Mouse (Mus musculus) olfactory bulb, adult 2 months (tissue): Measurements from ENCODE around the gene Snrpn. TPM values are rescaled to one million over a fixed set of nuclear protein-coding genes. Genes with fewer than 3 reads are reported as not detected.

Source experiments
- H3K27ac ChIP-seq: fragments of 200-500 bp; 2 replicates; pipeline ENCODE4 v1.5.1; 2012; ENCODE audit warnings: low read depth, low read length; ENCODE audit not compliant: insufficient read depth
- H3K4me1 ChIP-seq: fragments of 200-500 bp; 2 replicates; pipeline ENCODE4 v1.6.1; 2012; ENCODE audit warnings: low read length; ENCODE audit not compliant: control insufficient read depth, insufficient read depth
- H3K4me3 ChIP-seq: fragments of 200-500 bp; 2 replicates; pipeline ENCODE4 v1.5.1; 2012; ENCODE audit warnings: mild to moderate bottlenecking, low read depth, low read length, moderate library complexity; ENCODE audit not compliant: insufficient read depth
- CTCF ChIP-seq: fragments of 200-500 bp; IDR thresholded peaks from 2 replicates; pipeline ENCODE4 v1.5.1; 2012; ENCODE audit warnings: low read depth, mild to moderate bottlenecking, low read length, moderate library complexity; ENCODE audit not compliant: insufficient read depth
- POLR2A ChIP-seq: fragments of 200-500 bp; IDR thresholded peaks from 2 replicates; pipeline ENCODE4 v1.6.1; 2012; ENCODE audit warnings: mild to moderate bottlenecking, low read depth, low read length, moderate library complexity; ENCODE audit not compliant: insufficient read depth
- WGBS: fragments of 180-500 bp; shearing (Covaris S2); methylation state at CpG from one replicate; pipeline ENCODE4 v1.1.7; 2018; 5-methylcytosine and 5-hydroxymethylcytosine counted together
- polyA plus RNA-seq: library from polyadenylated mRNA; stranded (reverse); fragments of >200 nt; gene quantifications from 2 replicates; pipeline ENCODE4 v1.2.4, GENCODE M21; 2012; ENCODE audit warnings: low replicate concordance; ENCODE audit not compliant: missing spikeins, insufficient read depth, insufficient read length

Gene Snrpn
- polyA plus RNA-seq, 1 experiment, result not detected

- 69% methylated on average over 3 of the region's 3 CpGs for WGBS
- TF ChIP-seq CTCF (no peak), POLR2A (no peak)
- no peak overlapping the region for H3K27ac ChIP-seq
- H3K4me3 ChIP-seq, result no peak overlapping the region
- no peaks in the 10 kb centered on the region for H3K4me1 ChIP-seq
Measured at GRCm38 (mm10) chr7:60013186-60013585, 126.8 kb downstream of the Snrpn start.

GRCm38 (mm10) chr7:60007727-60008360, 132.2 kb downstream of the Snrpn start:
- 37% methylated on average over 3 of the region's 3 CpGs for WGBS
- no peak overlapping the region for H3K4me3 ChIP-seq
- TF ChIP-seq CTCF, result no peak
- TF ChIP-seq POLR2A, result no peak

GRCm38 (mm10) chr7:60006262-60006661, 133.8 kb downstream of the Snrpn start:
- TF ChIP-seq POLR2A, result no peak
- TF ChIP-seq CTCF, result no peak
- H3K4me1 ChIP-seq, result no peaks in the 10 kb centered on the region
- no peak overlapping the region for H3K4me3 ChIP-seq
- no peak overlapping the region for H3K27ac ChIP-seq
- WGBS, result 50% methylated on average over 2 of the region's 2 CpGs

More at GRCm38 (mm10) chr7:60007727-60008360, 132.2 kb downstream of the Snrpn start:
- Histone ChIP-seq H3K27ac (no peak overlapping the region), H3K4me1 (no peaks in the 10 kb centered on the region)

- Histone ChIP-seq H3K4me1 (no peaks in the 10 kb centered on the region), H3K27ac (peak within 1 kb of the TSS; percentile 67), H3K4me3 (peak within 1 kb of the TSS; percentile 58)
- TF ChIP-seq POLR2A, result peak; percentile 63; the same call in 1 of the 2 replicates
- no peak for TF ChIP-seq CTCF
- WGBS, result 46% methylated on average over 30 of the region's 30 CpGs
Measured at GRCm38 (mm10) chr7:60004606-60005330, 135.3 kb downstream of the Snrpn start, which contains the start of the genes Snurf and Gm38393. Gene Snurf, minus strand, starts transcription at chr7:60005049. Gene Gm38393, minus strand, starts transcription at chr7:60005064.

- H3K4me3 ChIP-seq, result peak overlapping the region; percentile 58
- TF ChIP-seq POLR2A (no peak), CTCF (no peak)
- no peaks in the 10 kb centered on the region for H3K4me1 ChIP-seq
- H3K27ac ChIP-seq, result peak overlapping the region; percentile 67
- WGBS, result 48% methylated on average over 22 of the region's 22 CpGs
Measured at GRCm38 (mm10) chr7:60003921-60004605, 136.0 kb downstream of the Snrpn start.

- H3K4me3 ChIP-seq, result peak overlapping the region; percentile 58
- no peak for TF ChIP-seq POLR2A
- TF ChIP-seq CTCF, result no peak
- WGBS, result 51% methylated on average over 12 of the region's 12 CpGs
Measured at GRCm38 (mm10) chr7:60003006-60003865, 136.8 kb downstream of the Snrpn start.

GRCm38 (mm10) chr7:59978646-59979045, 161.4 kb downstream of the Snrpn start:
- TF ChIP-seq POLR2A (no peak), CTCF (no peak)
- H3K27ac ChIP-seq, result no peak overlapping the region
- 58% methylated on average over 1 of the region's 1 CpGs for WGBS
- no peaks in the 10 kb centered on the region for H3K4me1 ChIP-seq
- H3K4me3 ChIP-seq, result no peak overlapping the region

More at GRCm38 (mm10) chr7:60003006-60003865, 136.8 kb downstream of the Snrpn start:
- no peaks in the 10 kb centered on the region for H3K4me1 ChIP-seq
- H3K27ac ChIP-seq, result peak overlapping the region; percentile 67

Other genes with a start within 250 kb of the Snrpn start
- 2,512 TPM in 1 of 2 replicates, not detected in the other for gene Snurf, start 135.2 kb downstream of the Snrpn start, polyA plus RNA-seq
- not detected in 2 replicates for gene Gm38393, start 135.2 kb downstream of the Snrpn start, polyA plus RNA-seq